Mouse (Mus musculus) lung, postnatal 0 days (tissue): ENCODE results near the gene Vstm2b. TPM values are rescaled to one million over a fixed set of nuclear protein-coding genes. Genes with fewer than 3 reads are reported as not detected.

Experiments used
- ATAC-seq: fragments of 200-750 bp; cut with Nextera tagmentation; 2 replicates; pipeline ENCODE4 v1.8.0; 2017; ENCODE audit warnings: moderate library complexity
- DNase-seq: peaks from one replicate; pipeline ENCODE4 v3.0.0-alpha.2; 2016; ENCODE audit warnings: low spot score
- H3K27ac ChIP-seq: fragments of 300-500 bp; sonication (generic); 2 replicates; pipeline ENCODE4 v1.5.1; 2014; ENCODE audit warnings: antibody characterized with exemption, mild to moderate bottlenecking, low read length, mixed read lengths
- H3K27me3 ChIP-seq: fragments of 300-500 bp; sonication (generic); replicated peaks from 2 replicates; pipeline ENCODE4 v1.6.1; 2014; ENCODE audit warnings: low read length, mixed read lengths; ENCODE audit not compliant: insufficient read depth
- H3K36me3 ChIP-seq: fragments of 300-500 bp; sonication (generic); 2 replicates; pipeline ENCODE4 v1.6.1; 2014; ENCODE audit warnings: low read length, mixed read lengths; ENCODE audit not compliant: insufficient read depth
- H3K4me1 ChIP-seq: fragments of 300-500 bp; sonication (generic); 2 replicates; pipeline ENCODE4 v1.6.1; 2014; ENCODE audit warnings: antibody characterized with exemption, low read depth, low read length, mixed read lengths; ENCODE audit not compliant: insufficient read depth
- H3K4me2 ChIP-seq: fragments of 300-500 bp; sonication (generic); replicated peaks from 2 replicates; pipeline ENCODE4 v1.6.1; 2014; ENCODE audit warnings: low read depth, mild to moderate bottlenecking, low read length, moderate library complexity, mixed read lengths
- H3K4me3 ChIP-seq: fragments of 300-500 bp; sonication (generic); 2 replicates; pipeline ENCODE4 v1.5.1; 2014; ENCODE audit warnings: low read depth, low read length
- H3K9ac ChIP-seq: fragments of 300-500 bp; sonication (generic); replicated peaks from 2 replicates; pipeline ENCODE4 v1.6.1; 2014; ENCODE audit warnings: low read depth, mild to moderate bottlenecking
- H3K9me3 ChIP-seq: fragments of 300-500 bp; sonication (generic); 2 replicates; pipeline ENCODE4 v1.6.1; 2016; ENCODE audit warnings: low read length, mixed read lengths
- CTCF ChIP-seq: IDR thresholded peaks from 2 replicates; pipeline ENCODE4 v1.5.1; 2016; ENCODE audit warnings: antibody characterized with exemption, mild to moderate bottlenecking
- EP300 ChIP-seq: IDR thresholded peaks from 2 replicates; pipeline ENCODE4 v1.6.1; 2016; ENCODE audit warnings: antibody characterized with exemption, mild to moderate bottlenecking, control low read depth
- WGBS: fragments of 180-500 bp; shearing (Covaris S2); extraction: QIAGEN DNeasy Blood & Tissue Kit; methylation state at CpG from one replicate; pipeline ENCODE4 v1.1.7; 2014; 5-methylcytosine and 5-hydroxymethylcytosine counted together
- polyA plus RNA-seq: library from polyadenylated mRNA; unstranded; fragments of >200 nt; fragmentation: Nextera tagmentation; extraction: Ambion mirVana; gene quantifications from 2 replicates; pipeline ENCODE4 v1.2.1, GENCODE M21; 2015

The Vstm2b gene
- 0.54 TPM in 2 replicates for polyA plus RNA-seq

- Histone ChIP-seq H3K9me3 (no peaks in the 10 kb centered on the region), H3K36me3 (no peaks in the 10 kb centered on the region), H3K27ac (no peak within 1 kb of the TSS), H3K27me3 (peaks cover 31% of the 10 kb centered on the region), H3K4me1 (no peaks in the 10 kb centered on the region), H3K4me2 (peak within 1 kb of the TSS; percentile 47), H3K9ac (no peak within 1 kb of the TSS), H3K4me3 (peak within 1 kb of the TSS; percentile 19; the same call in 1 of the 2 replicates)
- 3% methylated on average over 17 of the region's 35 CpGs for whole genome bisulfite sequencing
- TF ChIP-seq EP300 = no peak
- ATAC-seq (no peak), DNase-seq (no peak)
These were observed at the start of gene Vstm2b for GRCm38 (mm10) chr7:40898096-40898710. Gene Vstm2b, plus strand, starts transcription at chr7:40898328.

DNA sequence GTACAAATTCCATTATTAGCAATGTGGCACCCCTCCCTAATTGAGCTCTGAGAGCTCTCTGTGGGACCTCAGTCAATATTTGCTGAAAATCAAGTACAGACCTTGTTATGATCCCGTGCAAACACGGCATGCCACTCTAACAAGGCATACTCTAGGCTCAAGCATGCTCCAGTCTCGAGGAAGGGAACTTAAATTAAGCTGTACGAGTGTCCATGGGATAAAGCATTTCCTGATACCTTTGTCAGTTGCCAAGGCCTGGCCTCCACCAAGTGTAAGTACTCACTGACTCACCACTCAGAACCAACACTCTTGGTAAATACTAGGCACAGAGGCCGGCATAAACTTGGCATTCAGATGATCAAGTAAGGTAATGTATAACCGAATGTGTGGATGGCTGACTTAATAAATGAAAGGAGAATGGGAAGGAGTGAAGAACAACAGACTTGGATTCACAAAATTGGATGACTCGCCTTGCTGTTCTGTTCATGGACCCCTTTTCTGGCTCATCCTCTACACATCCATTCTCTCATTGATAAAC is 42.0 kb upstream of the Vstm2b start:
- Histone ChIP-seq H3K27me3 (no peaks in the 10 kb centered on the region), H3K27ac (no peak overlapping the region), H3K9ac (no peak overlapping the region), H3K36me3 (no peaks in the 10 kb centered on the region), H3K4me2 (no peak overlapping the region), H3K9me3 (no peaks in the 10 kb centered on the region), H3K4me3 (no peak overlapping the region), H3K4me1 (no peaks in the 10 kb centered on the region)
- TF ChIP-seq CTCF = no peak
- peak; percentile 39; the same call in 1 of the 2 replicates for TF ChIP-seq EP300
- DNase-seq (peak; percentile 72), ATAC-seq (peak; percentile 92)
- WGBS = 43% methylated on average over 7 of the region's 7 CpGs

DNA sequence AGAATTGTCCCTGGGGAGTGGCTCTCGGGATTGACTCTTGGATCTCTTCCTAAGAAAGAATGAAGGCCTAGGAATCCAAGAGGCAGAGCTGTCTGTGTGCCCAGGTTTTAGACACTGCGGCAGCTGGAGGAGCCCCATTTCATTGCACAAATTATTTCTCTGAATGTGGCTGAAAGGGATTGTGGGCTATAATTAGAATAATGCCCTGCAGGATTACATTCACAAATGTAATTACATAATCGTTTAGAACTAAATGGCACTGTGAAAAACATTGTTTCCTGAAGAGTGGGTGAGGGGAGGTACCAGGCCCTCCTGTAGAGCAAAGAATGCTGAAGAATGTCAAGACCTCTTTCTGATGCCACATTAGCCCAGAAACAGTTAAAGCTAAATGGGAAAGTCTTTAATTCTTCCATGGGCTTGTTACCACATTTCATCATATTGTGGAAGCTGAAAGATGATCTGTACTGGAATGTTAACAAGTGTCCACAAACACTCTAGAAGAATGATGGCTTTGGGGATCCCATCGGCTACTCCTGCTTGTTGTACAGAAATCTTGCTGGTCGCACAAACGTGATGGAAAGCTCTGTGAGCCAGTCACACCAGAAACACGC is 24.6 kb upstream of the Vstm2b start:
- no peak for DNase-seq
- Histone ChIP-seq H3K9ac (no peak overlapping the region), H3K27ac (no peak overlapping the region), H3K9me3 (no peaks in the 10 kb centered on the region), H3K36me3 (no peaks in the 10 kb centered on the region), H3K4me1 (no peaks in the 10 kb centered on the region), H3K4me2 (no peak overlapping the region), H3K4me3 (no peak overlapping the region), H3K27me3 (no peaks in the 10 kb centered on the region)
- no peak for TF ChIP-seq CTCF
- ATAC-seq = no peak
- WGBS = 59% methylated on average over 7 of the region's 7 CpGs

DNA sequence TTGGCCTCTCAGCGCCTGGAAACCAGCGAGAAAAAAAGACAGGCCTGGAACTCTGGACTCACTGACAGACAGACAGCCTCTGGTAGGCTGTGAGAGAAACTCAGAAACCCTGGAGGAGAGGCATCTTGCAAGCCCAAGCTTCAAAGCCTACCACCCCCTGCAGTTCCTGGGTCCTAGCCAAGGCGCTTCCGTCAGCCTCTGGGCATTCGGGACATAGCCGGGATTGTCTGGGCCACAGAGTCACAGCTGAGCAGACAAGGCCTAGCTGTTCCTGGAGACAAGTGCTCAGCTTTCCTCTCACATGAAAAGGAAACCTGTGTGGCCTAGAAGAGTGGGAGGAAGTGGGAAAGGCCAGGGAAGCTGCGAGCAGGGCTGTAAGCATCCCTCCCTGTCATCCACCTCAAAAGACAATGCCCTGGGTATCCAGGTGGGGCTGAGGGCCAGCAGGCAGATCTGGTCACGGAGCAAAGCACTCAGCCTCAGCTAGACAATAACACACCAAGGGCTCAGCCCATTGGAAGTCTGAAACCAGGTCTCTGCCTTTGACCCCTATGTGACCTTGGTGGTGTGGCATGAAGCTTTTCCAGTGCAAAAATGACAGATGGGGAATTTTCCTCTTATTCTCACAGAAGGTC is 13.2 kb upstream of the Vstm2b start:
- H3K9me3 ChIP-seq = no peaks in the 10 kb centered on the region
- H3K4me3 ChIP-seq = no peak overlapping the region
- H3K4me2 ChIP-seq = no peak overlapping the region
- H3K27me3 ChIP-seq = no peaks in the 10 kb centered on the region
- no peaks in the 10 kb centered on the region for H3K36me3 ChIP-seq
- DNase-seq = no peak
- 48% methylated on average over 8 of the region's 8 CpGs for WGBS
- ATAC-seq = no peak
- H3K27ac ChIP-seq = no peak overlapping the region
- TF ChIP-seq CTCF (no peak), EP300 (no peak)
- H3K9ac ChIP-seq = no peak overlapping the region
- H3K4me1 ChIP-seq = no peaks in the 10 kb centered on the region

- no peak overlapping the region for H3K9ac ChIP-seq
- no peak overlapping the region for H3K4me2 ChIP-seq
- ATAC-seq = no peak
- H3K9me3 ChIP-seq = no peaks in the 10 kb centered on the region
- no peaks in the 10 kb centered on the region for H3K36me3 ChIP-seq
- no peak for DNase-seq
- H3K27ac ChIP-seq = no peak overlapping the region
- WGBS = 56% methylated on average over 3 of the region's 3 CpGs
- no peaks in the 10 kb centered on the region for H3K27me3 ChIP-seq
- TF ChIP-seq CTCF (no peak), EP300 (no peak)
- no peaks in the 10 kb centered on the region for H3K4me1 ChIP-seq
- H3K4me3 ChIP-seq = no peak overlapping the region
These were observed 9.8 kb upstream of the Vstm2b start for GRCm38 (mm10) chr7:40888358-40888757.

DNA sequence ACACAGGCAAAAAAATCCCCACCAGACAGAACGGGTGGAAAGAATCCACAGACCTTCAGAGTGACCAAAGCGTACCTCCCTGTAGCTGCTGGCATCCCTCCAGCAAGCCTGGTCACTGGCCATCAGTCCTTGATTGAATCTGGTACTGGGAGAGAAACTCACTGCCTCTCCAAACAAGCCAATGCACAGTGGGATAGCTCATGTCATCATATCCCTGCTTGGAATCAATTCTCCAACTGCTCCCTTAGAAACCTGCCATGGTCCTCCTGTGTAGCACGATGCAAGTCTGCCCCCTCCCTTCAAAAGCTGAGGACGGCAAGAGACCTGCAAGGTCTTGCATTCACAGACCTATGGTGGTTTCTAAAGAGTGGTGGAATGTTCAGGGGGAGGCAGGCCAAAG is 1.2 kb upstream of the Vstm2b start:
- Histone ChIP-seq H3K9ac (no peak overlapping the region), H3K4me2 (no peak overlapping the region), H3K36me3 (no peaks in the 10 kb centered on the region), H3K27me3 (peaks cover 31% of the 10 kb centered on the region), H3K9me3 (no peaks in the 10 kb centered on the region), H3K27ac (no peak overlapping the region), H3K4me3 (no peak overlapping the region), H3K4me1 (no peaks in the 10 kb centered on the region)
- DNase-seq (no peak), ATAC-seq (no peak)
- 58% methylated on average over 4 of the region's 4 CpGs for WGBS
- TF ChIP-seq EP300 = no peak
- no peak for TF ChIP-seq CTCF
